Mouse (Mus musculus) left cerebral cortex, postnatal 10 days (tissue): ENCODE measurements at regions not wholly inside any gene's neighbourhood (a gene's known extent, or its start where the extent isn't known, plus 50 kb on each side); places are given as distances from the start of the nearest gene placed in this dataset.

Experiments used
- DNase-seq, 2 experiments: peaks; one replicate each; pipeline ENCODE4 v3.0.0; 2021 to 2022; ENCODE audit warnings: low spot score in 2 of 2, mixed read lengths in 1 of 2; ENCODE audit errors: extremely low spot score in 1 of 2
- intact Hi-C: fragments of 180-260 bp; cut with DNase I; formaldehyde crosslinking; loops from one replicate; pipeline ENCODE4 v1.15.1; 2025

- DNase-seq = no peak
- intact Hi-C loops = no loop called here
Measured at GRCm38 (mm10) chr13:46135411-46135810, 138.1 kb upstream of the Stmnd1 start.

GRCm38 (mm10) chr13:46129236-46129855, 144.2 kb upstream of the Stmnd1 start:
- DNase-seq = peak in 1 of 2 experiments; percentile 26
- intact Hi-C loops = no loop called here

- intact Hi-C loops = no loop called here
- no peak for DNase-seq
Measured at GRCm38 (mm10) chr13:46123446-46123845, 150.1 kb upstream of the Stmnd1 start.

DNA sequence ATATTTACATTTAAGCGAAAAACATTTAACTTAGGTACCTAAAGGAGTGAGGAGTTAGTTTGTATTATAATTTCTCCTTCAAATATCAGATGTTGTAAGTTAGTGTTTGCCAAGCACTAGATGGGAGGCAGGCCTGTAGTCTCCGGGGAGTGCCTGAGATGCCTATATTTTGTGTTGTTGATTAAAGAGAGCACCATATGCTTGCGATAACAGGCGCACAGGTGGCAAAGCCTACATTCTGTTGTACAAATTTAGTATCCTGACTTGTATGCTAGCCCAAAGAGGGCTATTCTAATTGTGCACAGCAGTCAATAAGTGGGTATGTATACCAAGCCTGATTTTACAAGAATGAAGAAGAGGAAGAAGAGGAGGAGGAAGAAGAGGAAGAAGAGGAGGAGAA, 151.8 kb upstream of the Atxn1 start:
- intact Hi-C loops = no loop called here
- DNase-seq = no peak

- intact Hi-C loops = no loop called here
- no peak for DNase-seq
Measured at GRCm38 (mm10) chr13:46104971-46105370, 140.2 kb upstream of the Atxn1 start.

DNA sequence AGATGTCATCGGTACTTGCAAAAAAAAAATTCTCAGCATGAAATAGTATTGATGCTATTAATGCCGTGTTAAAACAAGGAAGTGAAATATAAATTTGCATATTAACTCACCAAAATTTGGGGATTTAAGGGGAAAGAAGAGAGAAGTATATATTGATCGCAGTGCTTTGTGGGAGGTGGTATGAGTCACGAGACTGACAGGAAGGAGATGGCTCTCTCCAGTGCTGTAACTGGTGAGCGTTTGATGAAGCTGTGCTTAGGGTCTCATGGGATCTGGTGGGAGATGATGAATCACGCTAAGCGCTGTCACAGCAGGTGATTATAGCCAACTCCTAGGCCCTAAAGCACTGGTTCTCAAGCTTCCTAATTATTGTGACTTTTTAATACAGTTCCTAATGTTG, 133.8 kb upstream of the Atxn1 start:
- intact Hi-C loops = no loop called here

DNA sequence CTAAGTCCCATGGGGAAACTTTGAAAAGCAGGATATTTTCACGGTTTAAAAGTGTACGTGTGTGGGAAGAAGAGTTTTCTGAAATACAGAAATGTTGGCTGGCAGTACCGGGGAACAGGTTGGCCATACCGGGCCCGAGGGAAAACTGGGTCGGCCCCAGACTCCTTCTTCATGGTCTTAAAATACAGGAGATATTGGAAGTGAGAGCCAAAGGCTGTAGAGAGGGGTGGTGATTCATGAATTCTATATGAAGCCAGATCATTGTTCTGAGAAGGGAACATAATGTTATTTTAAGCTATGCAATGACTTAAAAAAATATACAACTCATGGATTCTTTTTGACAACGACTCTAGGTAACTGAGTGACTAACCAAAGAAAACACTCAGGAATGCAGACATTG, 133.3 kb upstream of the Atxn1 start:
- DNase-seq = no peak
- intact Hi-C loops = no loop called here

More for the DNA sequence above, 133.8 kb upstream of the Atxn1 start:
- no peak for DNase-seq

DNA sequence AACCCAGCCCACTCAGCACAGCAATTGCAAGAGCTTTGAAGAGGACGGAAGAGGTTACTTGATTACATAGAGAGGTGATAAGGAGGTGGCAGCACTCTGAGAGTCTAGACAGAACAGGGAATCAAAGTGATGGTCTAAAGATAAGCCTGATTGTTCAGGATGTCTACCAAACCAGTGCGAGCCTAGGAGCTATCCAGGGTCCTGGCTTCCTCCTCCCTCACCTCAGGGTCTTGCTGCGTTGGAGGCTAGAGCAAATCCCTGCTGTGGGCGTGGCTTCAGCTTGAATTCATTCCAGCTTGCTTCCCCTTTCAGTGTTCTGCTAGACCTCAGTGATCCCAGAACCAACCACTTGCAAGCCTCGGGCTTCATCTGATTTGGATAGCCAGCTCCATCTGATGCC, 132.2 kb upstream of the Atxn1 start:
- intact Hi-C loops = no loop called here
- peak in 1 of 2 experiments; percentile 49 for DNase-seq

- intact Hi-C loops = no loop called here
- no peak for DNase-seq
Measured at GRCm38 (mm10) chr13:46096416-46096815, 131.6 kb upstream of the Atxn1 start.

DNA sequence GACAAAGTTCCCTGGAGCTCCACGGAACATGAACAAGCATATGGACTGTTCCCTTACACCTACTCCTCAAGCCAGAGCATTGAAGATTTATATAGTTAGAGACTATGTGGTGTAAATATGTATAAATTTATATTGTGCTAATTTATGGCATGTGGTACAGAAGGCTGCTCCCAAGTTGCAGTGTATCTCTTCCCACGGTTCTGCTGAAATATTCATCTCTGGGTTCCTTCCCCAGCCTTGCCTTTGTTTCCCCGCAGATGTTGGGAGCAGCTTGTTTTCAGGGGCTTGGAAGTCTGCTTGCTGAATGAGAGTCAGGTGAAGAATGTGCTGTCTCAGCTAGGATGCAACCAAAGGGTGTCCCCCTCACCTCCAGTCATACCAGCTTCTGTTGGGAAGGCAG, 128.0 kb upstream of the Atxn1 start:
- intact Hi-C loops = no loop called here
- no peak for DNase-seq

DNA sequence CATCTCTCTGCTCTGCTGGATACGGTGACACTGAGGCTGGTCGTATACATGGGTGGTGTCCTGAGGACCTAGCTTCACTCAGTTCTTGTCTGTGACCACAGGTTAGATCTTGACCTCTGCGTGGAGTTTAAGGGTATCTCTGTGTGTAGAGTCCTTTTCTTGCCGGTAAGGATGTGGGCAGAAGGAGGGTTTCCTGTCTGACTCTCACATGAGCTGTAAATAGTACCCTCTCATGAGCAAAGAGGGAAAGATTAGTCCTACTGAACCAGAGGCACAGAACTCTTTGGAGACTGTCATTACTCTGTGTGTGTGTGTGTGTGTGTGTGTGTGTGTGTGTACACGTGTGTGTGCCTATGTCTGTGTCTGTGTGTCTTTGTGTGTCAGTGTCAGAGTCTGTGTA, 126.3 kb upstream of the Atxn1 start:
- intact Hi-C loops = no loop called here
- DNase-seq = no peak

- DNase-seq = no peak
- intact Hi-C loops = loop anchor here (5.0 kb wide), 1 partner anchor 121 kb away; the partner anchor contains the start of gene Atxn1
Measured at GRCm38 (mm10) chr13:46088237-46088636, 123.4 kb upstream of the Atxn1 start.

- intact Hi-C loops = loop anchor here (5.0 kb wide), 1 partner anchor 120 kb away; the partner anchor contains the start of gene Atxn1
- DNase-seq = no peak
Measured at GRCm38 (mm10) chr13:46087663-46088062, 122.9 kb upstream of the Atxn1 start.

DNA sequence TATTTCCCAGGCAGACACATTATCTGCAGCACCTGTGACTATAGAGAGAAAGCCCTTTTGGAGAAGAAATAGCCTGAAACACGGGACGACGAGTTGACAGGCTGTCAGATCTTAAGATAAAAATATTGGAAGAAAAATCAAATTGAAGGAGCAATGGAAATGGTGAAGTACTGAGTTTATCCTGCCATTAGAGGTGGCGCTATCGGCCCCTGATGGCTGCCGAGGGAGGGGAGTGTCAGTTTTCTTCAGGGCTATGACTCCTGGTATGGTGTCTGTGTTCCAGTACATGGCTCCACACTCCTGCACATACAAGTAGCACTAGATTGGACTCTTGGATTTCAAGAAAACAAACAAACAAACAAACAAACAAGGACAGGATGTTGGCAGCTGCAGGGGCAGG, 112.1 kb upstream of the Atxn1 start:
- intact Hi-C loops = no loop called here

GRCm38 (mm10) chr13:46071670-46072069, 106.9 kb upstream of the Atxn1 start:
- intact Hi-C loops = no loop called here
- no peak for DNase-seq

More for the DNA sequence above, 112.1 kb upstream of the Atxn1 start:
- DNase-seq = no peak

- intact Hi-C loops = no loop called here
Measured at GRCm38 (mm10) chr13:46069571-46069970, 104.8 kb upstream of the Atxn1 start.

GRCm38 (mm10) chr13:46062758-46063157, 98.0 kb upstream of the Atxn1 start:
- intact Hi-C loops = no loop called here

More at GRCm38 (mm10) chr13:46069571-46069970, 104.8 kb upstream of the Atxn1 start:
- no peak for DNase-seq

GRCm38 (mm10) chr13:46059870-46060269, 95.1 kb upstream of the Atxn1 start:
- intact Hi-C loops = no loop called here

More at GRCm38 (mm10) chr13:46062758-46063157, 98.0 kb upstream of the Atxn1 start:
- no peak for DNase-seq

DNA sequence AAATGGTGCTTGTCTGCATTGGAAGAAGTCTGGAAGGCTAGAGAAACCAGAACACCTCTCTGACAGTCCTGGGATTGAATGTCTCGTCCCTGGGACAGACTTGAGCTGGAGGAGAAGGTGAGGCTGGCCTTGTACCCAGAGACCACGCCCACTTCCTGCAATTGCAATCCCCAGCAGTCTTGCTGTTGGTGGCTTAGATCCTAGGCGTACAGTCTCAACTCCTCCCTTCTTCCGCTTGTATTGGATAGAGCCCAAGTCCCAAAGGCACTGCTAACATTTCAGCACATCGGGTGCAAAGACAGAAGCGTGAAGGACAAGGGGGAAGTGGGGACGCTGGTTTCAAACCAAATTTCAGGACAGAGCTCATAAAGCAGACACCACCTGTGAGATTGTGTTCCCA, 94.1 kb upstream of the Atxn1 start:
- intact Hi-C loops = no loop called here
- DNase-seq = peak in 1 of 2 experiments; percentile 55

More at GRCm38 (mm10) chr13:46059870-46060269, 95.1 kb upstream of the Atxn1 start:
- DNase-seq = no peak

DNA sequence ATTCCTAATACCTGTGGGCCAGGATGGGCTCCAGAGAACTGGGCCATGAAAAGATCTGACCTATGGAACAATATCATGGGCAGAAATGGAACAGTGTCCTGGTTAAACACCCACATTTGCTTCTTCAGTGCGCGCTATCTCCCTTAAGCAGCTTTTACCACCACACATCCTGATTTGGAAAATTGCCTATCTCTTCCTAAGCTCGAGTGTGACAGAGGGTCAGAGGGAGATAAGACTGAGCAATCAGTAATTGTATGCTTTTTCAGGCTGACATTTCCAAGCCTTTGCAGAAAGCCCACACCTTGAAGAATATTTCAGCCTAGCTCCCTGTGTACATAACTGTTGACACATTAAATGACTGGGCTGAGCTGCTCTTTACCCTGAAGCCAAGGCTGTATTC, 93.5 kb upstream of the Atxn1 start:
- intact Hi-C loops = no loop called here
- DNase-seq = no peak

- DNase-seq = no peak
- intact Hi-C loops = no loop called here
Measured at GRCm38 (mm10) chr13:46055410-46055809, 90.6 kb upstream of the Atxn1 start.
